Mouse (Mus musculus): ENCODE results near the gene C030005K15Rik.

- TF ChIP-seq POLR2A (IDR thresholded peaks at IDR 0.05; ENCODE audit: insufficient read depth, low read length) (no peak), EP300 (IDR thresholded peaks at IDR 0.05; ENCODE audit: insufficient read depth, low read depth, low read length) (no peak)
These were observed 11.2 kb downstream of the C030005K15Rik start for GRCm38 (mm10) chr10:97715289-97715906.

Measured in ES-Bruce4 (cell line).